Mouse (Mus musculus) central nervous system, embryonic 18 days (tissue): Measurements from ENCODE around the gene Pelo. TPM values are rescaled to one million over a fixed set of nuclear protein-coding genes. Genes with fewer than 3 reads are reported as not detected.

Experiments
- polyA plus RNA-seq: library from polyadenylated mRNA; depleted of rRNA; stranded (reverse); fragments of >200 nt; gene quantifications from 2 replicates; pipeline ENCODE4 v1.2.3, GENCODE M21; 2012; rRNA removed

The Pelo gene
- 29.8 and 30.4 TPM in 2 replicates for polyA plus RNA-seq

GRCm38 (mm10) chr13:115090069-115090976 is at the start of gene Pelo:
Pelo (minus strand) TSS chr13:115090186.

GRCm38 (mm10) chr13:115101355-115102191 is 11.6 kb upstream of the Pelo start, which contains the start of the genes Gm49395 and Itga1:
Gm49395 (minus strand) TSS chr13:115101921.
Itga1 (minus strand) TSS chr13:115101964.

Other genes with a start within 250 kb of the Pelo start
- gene Itga2, start 158.1 kb downstream of the Pelo start, polyA plus RNA-seq: 0.58 and 0.76 TPM in 2 replicates
- 0.57 and 1.0 TPM in 2 replicates for gene Gm49395, start 11.7 kb upstream of the Pelo start, polyA plus RNA-seq
- gene Itga1, start 11.8 kb upstream of the Pelo start, polyA plus RNA-seq: 2.7 and 2.9 TPM in 2 replicates